Mouse (Mus musculus): Measurements from ENCODE around the gene Hoxc11. TPM values are rescaled to one million over a fixed set of nuclear protein-coding genes. Genes with fewer than 3 reads are reported as not detected.

The Hoxc11 gene
- total RNA-seq, 2 experiments from 2014 or later = not detected

DNA sequence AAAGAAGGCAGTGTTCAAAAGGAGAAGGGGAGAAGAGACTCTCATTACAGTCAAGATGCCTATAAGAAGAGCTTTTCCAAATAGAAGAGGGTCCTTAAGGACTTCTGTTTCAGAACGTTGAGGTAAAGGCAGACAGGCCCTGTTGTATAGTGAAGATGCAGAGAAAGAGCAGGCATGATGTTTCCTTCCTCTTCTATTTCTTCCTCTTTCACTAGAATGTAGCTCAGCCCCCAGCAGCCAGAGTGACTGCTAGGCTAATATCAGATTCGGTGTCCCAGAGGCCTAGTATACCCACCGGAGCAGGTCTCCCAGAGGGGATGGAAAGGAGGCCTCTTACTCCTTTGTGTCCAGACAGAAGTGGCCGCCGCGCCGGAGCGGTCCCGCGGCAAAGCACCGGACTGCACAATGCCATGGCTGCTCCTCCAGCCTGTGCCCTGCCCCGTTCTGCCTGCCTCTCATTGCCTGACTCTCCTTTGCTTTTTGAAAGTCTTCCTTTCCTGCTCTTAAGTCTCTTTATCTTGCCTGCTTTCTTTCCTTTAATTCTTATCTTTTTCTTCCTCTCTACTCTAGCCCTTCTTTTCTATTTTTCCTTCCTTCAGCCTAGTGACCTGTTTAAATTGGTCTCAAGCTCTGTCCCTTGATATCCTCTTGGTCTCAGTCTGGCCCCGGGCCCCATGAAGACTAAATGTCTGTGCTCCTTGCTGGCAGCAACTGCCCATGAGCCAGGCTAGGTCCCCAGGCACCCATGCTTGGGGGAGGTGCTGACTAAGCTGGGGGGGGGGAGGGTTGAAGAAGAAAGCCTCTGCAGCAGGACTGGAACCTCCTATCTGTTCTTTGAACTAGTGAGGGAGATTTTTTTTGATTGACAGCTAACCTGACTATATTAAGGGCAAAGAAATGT is 24.6 kb downstream of the Hoxc11 start:
- ATAC-seq (replicated peaks; ENCODE audit: low FRiP score, poor library complexity, severe bottlenecking) = no peak

DNA sequence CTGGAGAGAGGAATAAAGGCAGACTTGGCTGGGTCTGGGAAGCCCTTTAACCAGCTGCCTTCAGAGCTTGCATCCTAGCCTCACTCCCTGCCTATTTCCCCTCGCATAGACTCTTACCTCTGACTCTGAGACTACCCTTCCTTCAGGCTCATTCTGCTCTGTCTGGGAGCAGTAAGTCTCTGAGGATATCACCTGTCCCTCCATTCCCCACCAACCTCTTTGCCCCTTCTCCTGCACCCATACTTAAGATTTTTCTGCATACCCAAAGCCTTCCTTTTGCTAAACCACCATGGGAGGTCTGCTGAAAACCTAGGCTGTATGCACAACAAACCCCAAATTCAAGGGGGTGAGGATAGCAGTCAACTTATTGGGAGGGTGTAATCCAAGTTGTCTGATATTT is 25.7 kb downstream of the Hoxc11 start:
- no peak for ATAC-seq (replicated peaks; ENCODE audit: low FRiP score, poor library complexity, severe bottlenecking)

DNA sequence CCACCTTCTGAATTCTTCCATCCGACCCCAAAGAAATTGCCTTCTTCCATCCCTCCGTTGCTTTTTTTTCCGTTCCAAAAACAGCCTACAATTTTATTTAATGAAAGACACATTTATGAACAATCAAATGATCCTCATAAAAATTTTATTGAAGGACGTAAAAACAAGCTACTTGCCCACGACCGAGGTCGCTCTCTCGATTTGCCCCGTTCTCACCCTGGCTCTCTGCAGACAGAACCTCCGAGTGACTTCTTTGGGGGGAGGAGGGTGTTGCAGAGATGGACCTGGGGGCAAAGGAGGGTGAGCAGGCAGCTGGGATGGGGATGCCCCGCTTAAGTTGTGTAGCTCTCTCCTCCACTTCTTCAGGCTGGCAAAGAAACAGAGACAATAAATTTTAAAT is 26.1 kb downstream of the Hoxc11 start:
- no peak for ATAC-seq (replicated peaks; ENCODE audit: low FRiP score, poor library complexity, severe bottlenecking)

DNA sequence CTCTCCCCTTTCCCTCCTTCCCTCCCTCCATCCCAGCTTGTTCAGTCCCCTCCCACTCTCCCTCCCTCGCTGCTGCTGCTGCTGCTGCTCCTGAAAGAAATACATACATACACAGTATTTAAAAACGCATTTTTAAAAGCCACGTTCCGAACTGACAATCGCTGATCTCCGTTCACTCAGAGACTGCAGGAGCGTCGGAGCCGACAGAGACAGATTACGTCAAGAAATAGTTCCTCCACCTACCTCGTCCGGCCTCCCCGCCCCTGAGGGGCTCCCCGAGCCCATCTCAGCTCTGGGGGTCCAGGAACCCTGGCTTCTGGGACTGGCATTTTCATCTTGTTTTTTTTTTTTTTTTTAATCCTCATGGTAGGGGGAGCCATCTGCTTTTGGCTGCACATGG is 26.7 kb downstream of the Hoxc11 start:
- ATAC-seq (replicated peaks; ENCODE audit: low FRiP score, poor library complexity, severe bottlenecking) = no peak

DNA sequence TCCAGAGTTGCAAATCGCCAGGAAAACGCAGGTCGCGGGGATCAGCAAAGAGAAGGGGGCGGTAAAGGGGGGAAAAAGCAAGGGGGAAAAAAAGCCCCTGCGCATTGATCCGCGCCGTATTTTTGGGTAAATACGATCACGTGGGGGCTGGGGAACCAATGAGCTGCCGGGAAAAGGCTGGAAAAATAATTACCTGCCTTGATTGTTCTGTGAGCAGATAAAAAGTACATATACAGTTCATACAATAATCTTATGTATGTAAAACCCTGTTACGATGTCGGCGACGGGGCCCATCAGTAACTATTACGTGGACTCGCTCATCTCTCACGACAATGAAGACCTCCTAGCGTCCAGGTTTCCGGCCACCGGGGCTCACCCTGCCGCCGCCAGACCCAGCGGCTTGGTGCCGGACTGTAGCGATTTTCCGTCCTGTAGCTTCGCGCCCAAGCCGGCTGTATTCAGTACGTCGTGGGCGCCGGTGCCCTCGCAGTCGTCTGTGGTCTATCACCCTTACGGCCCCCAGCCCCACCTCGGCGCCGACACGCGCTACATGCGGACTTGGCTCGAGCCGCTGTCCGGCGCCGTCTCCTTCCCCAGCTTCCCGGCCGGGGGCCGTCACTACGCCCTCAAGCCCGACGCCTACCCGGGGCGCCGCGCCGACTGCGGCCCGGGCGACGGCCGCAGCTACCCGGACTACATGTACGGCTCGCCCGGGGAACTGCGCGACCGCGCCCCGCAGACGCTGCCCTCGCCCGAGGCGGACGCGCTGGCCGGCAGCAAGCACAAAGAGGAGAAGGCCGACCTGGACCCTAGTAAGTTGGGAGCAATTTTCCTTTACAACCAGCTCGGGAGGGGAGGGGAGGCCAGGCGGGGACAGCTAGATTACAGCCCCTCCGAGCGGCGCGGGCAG is 27.4 kb downstream of the Hoxc11 start:
- no peak for ATAC-seq (replicated peaks; ENCODE audit: low FRiP score, poor library complexity, severe bottlenecking)

DNA sequence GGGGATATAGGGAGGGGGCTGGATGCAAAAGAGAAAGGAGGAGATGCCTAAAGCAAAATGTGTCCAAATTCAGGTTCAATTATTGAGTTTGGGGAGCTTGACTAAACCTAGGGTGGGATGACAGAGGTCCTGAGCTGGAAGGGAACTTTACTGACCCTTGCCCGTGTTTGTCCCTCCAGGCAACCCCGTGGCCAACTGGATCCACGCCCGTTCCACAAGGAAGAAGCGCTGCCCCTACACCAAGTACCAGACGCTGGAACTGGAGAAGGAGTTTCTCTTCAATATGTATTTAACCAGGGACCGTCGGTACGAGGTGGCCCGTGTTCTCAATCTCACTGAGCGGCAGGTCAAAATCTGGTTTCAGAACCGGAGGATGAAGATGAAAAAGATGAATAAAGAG is 29.5 kb downstream of the Hoxc11 start:
- no peak for ATAC-seq (replicated peaks; ENCODE audit: low FRiP score, poor library complexity, severe bottlenecking)

DNA sequence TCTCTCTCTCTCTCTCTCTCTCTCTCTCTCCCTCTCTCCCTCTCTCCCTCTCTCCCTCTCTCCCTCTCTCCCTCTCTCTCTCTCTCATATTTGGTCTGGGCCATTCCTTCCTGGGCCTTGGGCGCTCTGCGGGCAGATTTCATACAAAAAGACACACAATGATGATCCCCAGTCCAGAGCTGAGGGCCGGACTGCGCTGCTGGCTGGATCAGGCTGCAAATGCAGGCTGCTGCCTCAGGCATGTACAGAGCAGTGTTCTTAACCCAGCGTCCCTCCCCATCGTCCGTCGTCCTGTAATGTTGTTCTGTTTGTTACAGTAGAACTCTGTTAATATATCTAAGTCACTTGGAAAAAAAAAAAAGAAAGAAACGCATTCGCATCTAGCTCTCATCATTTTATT is 30.3 kb downstream of the Hoxc11 start:
- no peak for ATAC-seq (replicated peaks; ENCODE audit: low FRiP score, poor library complexity, severe bottlenecking)

DNA sequence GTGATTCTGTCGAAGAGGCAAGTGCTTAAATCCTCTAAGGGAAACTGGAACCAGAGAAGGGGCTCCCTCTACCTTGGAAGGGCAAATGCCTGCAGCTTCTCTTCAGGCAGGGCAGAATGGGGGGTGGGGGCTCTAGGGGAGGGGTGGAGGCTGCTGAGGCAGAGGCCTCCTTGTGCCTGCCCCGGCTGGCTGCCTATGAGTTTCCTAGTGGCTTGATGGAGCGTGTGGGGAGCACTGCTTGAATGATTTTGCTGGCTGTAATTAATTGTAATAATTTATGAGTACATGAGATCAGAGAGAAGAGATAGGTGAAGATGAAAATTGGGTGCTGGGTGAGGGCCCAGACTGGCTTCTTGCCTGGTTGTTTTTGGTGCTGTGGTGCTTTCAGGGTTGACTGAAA is 30.7 kb downstream of the Hoxc11 start:
- no peak for ATAC-seq (replicated peaks; ENCODE audit: low FRiP score, poor library complexity, severe bottlenecking)

DNA sequence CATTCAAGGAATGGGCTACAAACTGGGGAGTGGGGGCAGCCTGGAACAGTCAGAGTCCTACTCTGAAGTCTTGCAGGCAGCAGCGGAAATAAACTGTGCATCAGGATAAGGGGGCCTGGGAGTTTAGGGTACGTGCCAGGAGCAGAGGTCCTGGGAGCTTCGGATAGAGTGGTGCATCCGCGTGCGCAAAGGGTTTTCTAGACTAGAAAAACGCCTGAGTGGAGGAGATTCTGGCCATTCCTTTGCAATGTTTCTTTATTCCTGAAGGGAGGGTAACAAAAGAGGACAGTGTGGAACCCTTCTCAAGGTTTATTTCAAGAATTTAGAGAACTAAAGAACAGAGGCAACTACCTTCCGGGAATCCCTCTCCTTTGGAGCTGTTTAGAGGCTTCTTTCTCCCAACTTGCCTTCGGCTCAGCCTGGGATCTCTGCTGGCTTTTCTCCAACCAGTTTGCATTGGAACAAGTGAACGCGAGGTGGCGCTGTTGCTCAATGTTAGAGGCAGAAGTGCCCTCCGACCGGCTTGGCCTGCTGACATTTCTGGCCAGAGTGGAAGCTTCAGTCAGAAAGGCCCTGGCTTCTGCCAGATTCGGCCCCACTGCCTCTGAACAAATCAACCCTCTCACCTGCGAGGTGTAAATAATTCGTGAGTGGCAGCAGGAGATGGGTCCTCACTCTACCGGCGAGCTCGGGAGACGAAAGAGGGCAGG is 33.1 kb downstream of the Hoxc11 start:
- 0 out of 2 replicates have a peak, but pooled peaks have one; percentile 61 for ATAC-seq (replicated peaks; ENCODE audit: low FRiP score, poor library complexity, severe bottlenecking)

DNA sequence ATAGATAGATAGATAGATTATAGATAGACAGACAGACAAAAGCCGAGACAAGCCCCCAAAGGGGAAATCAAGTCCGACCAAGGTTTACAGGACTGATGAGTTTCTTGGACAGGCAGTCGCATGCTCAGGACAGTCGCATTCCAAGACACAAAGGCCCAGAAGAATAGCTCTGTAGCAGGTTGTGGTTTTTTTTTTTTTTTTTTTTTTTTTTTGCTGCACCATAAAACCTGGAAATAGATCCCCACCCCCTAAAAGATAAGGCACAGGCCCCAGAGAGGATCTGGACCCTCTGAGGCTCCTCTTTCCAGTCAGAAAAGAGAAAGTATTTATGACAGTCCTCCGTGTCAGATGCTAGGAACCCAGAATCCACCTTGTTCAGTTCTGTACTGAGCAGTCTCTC is 33.9 kb downstream of the Hoxc11 start:
- ATAC-seq (replicated peaks; ENCODE audit: low FRiP score, poor library complexity, severe bottlenecking) = no peak

DNA sequence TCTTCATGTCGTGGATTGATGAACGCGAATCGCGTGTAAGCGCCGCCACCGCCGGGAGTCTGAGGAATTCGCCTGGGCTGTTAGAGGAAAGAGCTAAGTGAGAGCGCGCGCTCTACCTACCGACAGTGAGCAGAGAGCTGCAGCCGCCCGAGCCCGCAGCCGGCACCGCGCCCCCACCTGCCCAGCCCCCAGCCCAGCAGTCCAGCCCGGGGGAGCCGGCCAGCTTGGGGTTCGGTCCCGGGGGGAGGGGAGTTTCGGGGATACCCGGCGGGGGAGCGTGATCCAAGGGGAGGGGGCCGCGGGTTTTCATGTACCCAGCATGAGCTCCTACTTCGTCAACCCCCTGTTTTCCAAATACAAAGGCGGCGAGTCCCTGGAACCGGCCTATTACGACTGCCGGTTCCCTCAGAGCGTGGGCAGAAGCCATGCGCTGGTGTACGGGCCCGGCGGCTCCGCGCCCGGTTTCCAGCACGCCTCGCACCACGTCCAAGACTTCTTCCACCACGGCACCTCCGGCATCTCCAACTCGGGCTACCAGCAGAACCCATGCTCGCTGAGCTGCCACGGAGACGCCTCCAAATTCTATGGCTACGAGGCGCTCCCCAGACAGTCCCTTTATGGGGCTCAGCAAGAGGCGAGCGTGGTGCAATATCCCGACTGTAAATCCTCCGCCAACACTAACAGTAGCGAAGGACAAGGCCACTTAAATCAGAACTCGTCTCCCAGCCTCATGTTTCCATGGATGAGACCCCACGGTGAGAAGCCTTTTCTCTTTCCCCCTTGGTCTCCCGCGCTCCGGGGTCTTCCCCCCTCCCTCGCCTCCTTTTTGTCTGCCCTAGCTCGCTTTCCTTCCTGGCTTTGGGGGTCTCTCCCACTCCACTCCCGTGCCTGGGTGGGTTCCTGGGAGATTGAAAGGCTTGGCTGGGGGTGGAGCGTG is 36.5 kb downstream of the Hoxc11 start, which contains the start of gene Hoxc8:
Hoxc8 (plus strand) TSS at position 147 of the 937 bp plus-strand sequence.
- ATAC-seq (replicated peaks; ENCODE audit: low FRiP score, poor library complexity, severe bottlenecking) = no peak

DNA sequence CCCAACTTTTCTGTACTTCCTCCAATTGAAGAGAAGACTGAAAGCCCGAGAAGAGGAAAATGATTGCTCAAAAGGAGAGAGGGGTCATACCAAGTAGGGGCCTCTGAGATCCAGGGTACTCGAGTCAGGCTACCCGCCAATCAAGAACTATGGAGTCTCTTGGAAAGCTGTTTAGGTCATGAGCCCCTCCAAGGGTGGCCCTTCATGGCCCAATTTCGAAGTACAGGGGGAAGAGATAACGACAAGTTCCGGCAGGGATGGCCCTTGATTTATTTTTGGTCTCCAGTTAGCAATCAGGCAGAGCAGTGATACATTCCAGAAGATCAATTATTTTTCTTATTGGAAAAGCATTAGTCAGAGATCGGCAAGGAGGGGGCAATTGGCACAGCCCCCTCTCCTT is 37.6 kb downstream of the Hoxc11 start:
- ATAC-seq (replicated peaks; ENCODE audit: low FRiP score, poor library complexity, severe bottlenecking) = no peak

DNA sequence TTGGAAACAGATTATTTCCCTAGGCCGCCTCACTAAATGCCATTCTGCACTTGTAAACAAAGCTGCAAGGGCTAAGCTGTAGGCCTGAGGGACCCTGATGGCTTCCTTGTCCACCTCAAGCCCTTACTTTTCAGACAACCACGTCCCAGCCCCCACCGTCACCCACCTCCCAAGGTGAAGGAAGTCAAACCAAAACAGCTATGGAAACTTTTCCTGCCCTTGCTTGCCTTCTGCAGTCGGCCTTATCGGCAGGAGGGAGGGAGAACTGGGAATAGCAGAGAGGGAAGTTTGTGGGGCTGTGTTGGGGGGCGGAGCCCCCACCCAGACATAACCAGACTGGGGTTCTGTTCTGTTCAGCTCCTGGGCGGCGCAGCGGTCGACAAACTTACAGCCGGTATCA is 38.0 kb downstream of the Hoxc11 start:
- no peak for ATAC-seq (replicated peaks; ENCODE audit: low FRiP score, poor library complexity, severe bottlenecking)

DNA sequence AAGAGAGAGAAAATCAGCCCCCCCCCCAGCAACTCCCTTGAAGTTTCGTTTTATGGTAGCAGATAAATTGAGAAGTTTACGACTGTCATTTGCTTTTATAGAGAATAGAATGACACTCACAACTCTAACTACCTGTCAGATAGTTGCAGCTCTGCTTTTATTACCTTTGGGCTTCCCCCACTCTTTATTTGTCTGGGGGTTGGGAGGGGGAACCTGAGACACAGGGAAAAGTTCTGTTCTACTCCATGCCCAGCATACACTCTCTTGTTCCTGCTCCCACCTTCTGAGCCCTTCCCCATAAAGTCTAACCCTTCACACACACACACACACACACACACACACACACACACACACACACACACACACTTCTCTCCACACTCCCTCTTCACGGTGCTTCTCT is 38.6 kb downstream of the Hoxc11 start:
- ATAC-seq (replicated peaks; ENCODE audit: low FRiP score, poor library complexity, severe bottlenecking) = no peak

DNA sequence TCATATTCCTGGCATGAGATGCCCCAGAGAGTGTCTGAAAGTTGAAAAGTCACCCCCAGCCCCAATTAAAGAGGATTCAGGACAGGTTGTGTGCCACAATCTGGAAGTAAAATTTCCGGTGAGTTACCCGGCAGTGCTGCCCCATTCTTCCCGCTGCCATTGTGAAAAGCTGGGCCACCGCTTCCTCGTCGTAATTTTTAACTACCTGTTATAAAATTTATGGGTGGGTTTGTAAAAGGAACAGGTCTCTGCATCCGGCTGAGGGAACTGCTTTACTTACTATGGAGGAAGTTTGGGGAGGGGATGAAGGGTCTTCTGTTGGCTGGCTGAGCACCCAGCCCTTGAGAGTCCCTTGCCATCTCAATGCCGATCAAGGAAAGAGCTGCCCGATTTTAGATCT is 42.3 kb downstream of the Hoxc11 start:
- no peak for ATAC-seq (replicated peaks; ENCODE audit: low FRiP score, poor library complexity, severe bottlenecking)

DNA sequence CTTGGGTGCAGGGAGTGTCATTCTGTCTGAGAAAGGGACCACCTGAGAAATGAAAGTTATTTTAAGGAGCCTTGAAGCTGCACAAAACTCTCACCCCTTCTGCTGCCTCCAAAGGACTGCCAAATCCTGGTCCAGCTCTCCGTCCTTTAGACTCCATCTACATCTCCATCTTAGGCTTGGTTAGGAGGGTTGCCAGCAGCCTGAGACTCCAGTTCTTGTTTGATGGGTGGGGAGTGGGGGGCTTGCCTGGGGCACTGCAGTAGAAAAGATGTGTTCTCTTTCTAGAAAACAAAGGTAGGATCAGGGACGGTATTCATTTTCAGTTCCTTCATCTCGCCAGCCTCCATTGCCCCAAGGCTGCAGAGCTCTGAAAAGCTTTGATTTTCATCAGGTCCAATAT is 43.2 kb downstream of the Hoxc11 start:
- no peak for ATAC-seq (replicated peaks; ENCODE audit: low FRiP score, poor library complexity, severe bottlenecking)

DNA sequence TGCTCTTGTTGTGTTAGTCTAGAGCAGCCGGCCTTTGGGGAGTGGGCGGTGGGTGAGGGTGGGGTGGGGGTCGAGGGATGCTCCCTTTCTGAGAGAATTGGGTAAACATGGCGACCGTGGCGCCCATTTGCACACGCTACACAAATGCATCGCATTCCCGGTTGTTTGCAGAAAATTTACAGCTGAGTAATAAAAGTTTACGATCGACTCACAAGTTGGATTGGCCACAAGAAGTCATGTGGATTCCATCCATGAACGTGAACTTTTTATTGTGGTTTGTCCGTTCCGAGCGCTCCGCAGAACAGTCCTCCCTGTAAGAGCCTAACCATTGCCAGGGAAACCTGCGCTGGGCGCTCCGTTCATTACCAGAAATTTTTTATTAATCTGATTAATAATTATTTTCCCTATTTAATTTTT is 43.7 kb downstream of the Hoxc11 start, which contains the start of gene Hoxc6:
Hoxc6 (plus strand) TSS at position 319 of the 417 bp plus-strand sequence.
- ATAC-seq (replicated peaks; ENCODE audit: low FRiP score, poor library complexity, severe bottlenecking) = no peak

DNA sequence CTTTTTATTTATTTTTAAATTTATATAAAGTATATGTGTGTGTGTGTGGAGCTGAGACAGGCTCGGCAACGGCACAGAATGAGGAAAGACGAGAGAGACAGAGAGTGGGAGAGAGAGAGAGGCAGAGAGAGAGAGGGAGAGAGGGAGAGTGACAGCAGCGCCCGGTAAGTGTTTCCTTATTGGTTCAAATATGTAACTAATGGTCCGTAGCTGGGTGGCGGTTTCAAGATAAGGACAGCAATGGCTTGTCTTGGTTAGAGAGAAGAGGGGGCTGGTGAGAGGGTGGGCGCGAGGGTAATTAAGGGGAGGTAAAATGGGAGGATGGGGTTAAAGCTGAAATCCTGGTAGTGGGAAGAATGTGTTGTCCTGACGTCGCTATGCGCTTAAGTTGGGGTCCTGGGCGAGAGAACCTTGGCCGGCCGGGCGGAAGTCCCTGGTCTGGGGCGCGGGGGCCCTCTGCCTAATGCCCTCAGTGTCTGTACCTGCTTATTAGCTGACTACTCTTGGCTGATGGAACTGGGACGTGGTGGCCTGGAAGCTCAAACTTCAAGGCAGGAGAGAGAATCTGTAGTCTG is 44.5 kb downstream of the Hoxc11 start:
- no peak for ATAC-seq (replicated peaks; ENCODE audit: low FRiP score, poor library complexity, severe bottlenecking)

Measured in erythroid progenitor cell, adult 5-6 weeks (primary cell).